Mouse (Mus musculus): ENCODE data around the gene Ino80b.

GRCm38 (mm10) chr6:83080210-83080609 is 45.0 kb downstream of the Ino80b start:
- TF ChIP-seq CHD2 (IDR thresholded peaks at IDR 0.05; ENCODE audit: low read depth, low read length) (no peak), HCFC1 (IDR thresholded peaks at IDR 0.05; ENCODE audit: borderline replicate concordance, insufficient read depth, low read length) (no peak), ZNF384 (IDR thresholded peaks at IDR 0.05; ENCODE audit: low read depth, low read length) (no peak)

Measured in ES-E14 (cell line).